In the genomic region with DNA sequence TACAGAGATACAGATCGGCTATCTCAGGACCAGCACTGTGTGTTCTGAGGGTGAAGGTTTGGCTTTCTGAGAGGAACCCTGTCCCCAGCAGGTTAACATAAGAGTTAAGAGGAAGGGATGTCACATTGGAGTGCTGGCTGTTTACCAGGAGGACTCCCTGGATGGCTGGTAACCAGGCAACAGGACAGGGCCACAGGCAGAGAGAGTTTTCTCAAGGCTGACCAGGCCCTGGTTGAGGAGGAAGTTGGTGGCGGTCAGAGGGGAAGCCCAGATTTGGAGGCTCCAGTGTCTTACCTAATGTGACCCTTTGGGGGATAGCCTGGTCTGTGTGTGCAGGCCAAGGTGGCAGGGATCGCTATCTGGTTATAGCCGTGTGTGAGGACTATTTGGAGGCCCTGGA, we compare ENCODE assay signal across 1 mouse cellular context.
TF ChIP-seq lines count a peak whose summit lies in the region.

No protein-coding gene starts in this region.

TF ChIP-seq in MEL, 35 proteins besides CTCF, POLR2A, EP300 and RAD21 (continued from another document):
- TF ChIP-seq NRF1 (IDR thresholded peaks at IDR 0.05; ENCODE audit: insufficient read depth, low read depth, low read length, poor library complexity, severe bottlenecking) (no peak), UBTF (IDR thresholded peaks at IDR 0.05; ENCODE audit: borderline replicate concordance, insufficient read depth, low read depth, low read length) (no peak), USF2 (IDR thresholded peaks at IDR 0.05; ENCODE audit: borderline replicate concordance in 1 of 2, insufficient read depth in 1 of 2, low read depth in 1 of 2, low read length in 2 of 2) (no peak), ZKSCAN1 (IDR thresholded peaks at IDR 0.05; ENCODE audit: low read depth, low read length) (no peak), TAL1 (IDR thresholded peaks at IDR 0.05; ENCODE audit: low read length) (no peak), ZNF384 (IDR thresholded peaks at IDR 0.05; ENCODE audit: low read depth, low read length) (no peak), TBP (IDR thresholded peaks at IDR 0.05; ENCODE audit: low read depth, low read length) (no peak), BHLHE40 (IDR thresholded peaks at IDR 0.05; ENCODE audit: borderline replicate concordance, low read depth, low read length) (no peak), E2F4 (IDR thresholded peaks at IDR 0.05; ENCODE audit: borderline replicate concordance, low read depth, low read length) (no peak), ELF1 (IDR thresholded peaks at IDR 0.05; ENCODE audit: low read depth, low read length) (no peak), MAX (IDR thresholded peaks at IDR 0.05; ENCODE audit: low read length) (no peak)
